Mouse (Mus musculus): ENCODE measurements at regions not wholly inside any gene's neighbourhood (a gene's known extent, or its start where the extent isn't known, plus 50 kb on each side); places are given as distances from the start of the nearest gene placed in this dataset.

- no peak for TF ChIP-seq CTCF (IDR thresholded peaks at IDR 0.05; ENCODE audit: low read depth)
- TF ChIP-seq EP300 (optimal IDR thresholded peaks at IDR 0.05): no peak
- Histone ChIP-seq H3K27me3 (ENCODE audit: control insufficient read depth, insufficient read depth, low read length) (no peaks in the 10 kb centered on the region), H3K4me3 (ENCODE audit: low read depth, low read length) (no peak overlapping the region), H3K4me1 (replicated peaks; ENCODE audit: control insufficient read depth, insufficient read depth) (no peaks in the 10 kb centered on the region), H3K27ac (replicated peaks) (no peak overlapping the region), H3K36me3 (ENCODE audit: control insufficient read depth, insufficient read depth, low read length) (no peaks in the 10 kb centered on the region), H3K9me3 (ENCODE audit: control insufficient read depth, low read length) (no peaks in the 10 kb centered on the region), H3K9ac (ENCODE audit: low read length) (no peak overlapping the region), H3K4me2 (replicated peaks; ENCODE audit: low read depth) (no peak overlapping the region)
- DNase-seq (ENCODE audit: low spot score) (no peak), ATAC-seq (ENCODE audit: low FRiP score, low TSS enrichment) (no peak)
- WGBS: 67% methylated on average over 1 of the region's 1 CpGs
Observed at GRCm38 (mm10) chr2:117842309-117842986, 269.2 kb upstream of the Thbs1 start.

GRCm38 (mm10) chr2:117852442-117852841, 259.2 kb upstream of the Thbs1 start:
- H3K4me3 ChIP-seq (ENCODE audit: low read depth, low read length): no peak overlapping the region
- ATAC-seq (ENCODE audit: low FRiP score, low TSS enrichment) (no peak), DNase-seq (ENCODE audit: low spot score) (no peak)
- no peak overlapping the region for H3K4me2 ChIP-seq (replicated peaks; ENCODE audit: low read depth)
- H3K27me3 ChIP-seq (ENCODE audit: control insufficient read depth, insufficient read depth, low read length): no peaks in the 10 kb centered on the region
- no peak for TF ChIP-seq EP300 (optimal IDR thresholded peaks at IDR 0.05)
- H3K9me3 ChIP-seq (ENCODE audit: control insufficient read depth, low read length): no peaks in the 10 kb centered on the region
- no peak overlapping the region for H3K9ac ChIP-seq (ENCODE audit: low read length)
- H3K27ac ChIP-seq (replicated peaks): no peak overlapping the region
- H3K36me3 ChIP-seq (ENCODE audit: control insufficient read depth, insufficient read depth, low read length): no peaks in the 10 kb centered on the region
- H3K4me1 ChIP-seq (replicated peaks; ENCODE audit: control insufficient read depth, insufficient read depth): no peaks in the 10 kb centered on the region
- WGBS: 53% methylated on average over 1 of the region's 1 CpGs

GRCm38 (mm10) chr2:117862301-117862700, 249.4 kb upstream of the Thbs1 start:
- Histone ChIP-seq H3K27ac (replicated peaks) (no peak overlapping the region), H3K4me3 (ENCODE audit: low read depth, low read length) (no peak overlapping the region), H3K27me3 (ENCODE audit: control insufficient read depth, insufficient read depth, low read length) (no peaks in the 10 kb centered on the region), H3K4me2 (replicated peaks; ENCODE audit: low read depth) (no peak overlapping the region), H3K4me1 (replicated peaks; ENCODE audit: control insufficient read depth, insufficient read depth) (no peaks in the 10 kb centered on the region), H3K9me3 (ENCODE audit: control insufficient read depth, low read length) (no peaks in the 10 kb centered on the region), H3K9ac (ENCODE audit: low read length) (no peak overlapping the region), H3K36me3 (ENCODE audit: control insufficient read depth, insufficient read depth, low read length) (no peaks in the 10 kb centered on the region)
- DNase-seq (ENCODE audit: low spot score) (no peak), ATAC-seq (ENCODE audit: low FRiP score, low TSS enrichment) (no peak)
- 82% methylated on average over 3 of the region's 3 CpGs for WGBS
- no peak for TF ChIP-seq EP300 (optimal IDR thresholded peaks at IDR 0.05)
- no peak for TF ChIP-seq CTCF (IDR thresholded peaks at IDR 0.05; ENCODE audit: low read depth)

- H3K4me3 ChIP-seq (ENCODE audit: low read depth, low read length): no peak overlapping the region
Observed at GRCm38 (mm10) chr2:117865119-117865518, 246.6 kb upstream of the Thbs1 start.

GRCm38 (mm10) chr2:117866946-117867345, 244.7 kb upstream of the Thbs1 start:
- Histone ChIP-seq H3K4me2 (replicated peaks; ENCODE audit: low read depth) (no peak overlapping the region), H3K4me1 (replicated peaks; ENCODE audit: control insufficient read depth, insufficient read depth) (no peaks in the 10 kb centered on the region), H3K36me3 (ENCODE audit: control insufficient read depth, insufficient read depth, low read length) (no peaks in the 10 kb centered on the region), H3K27ac (replicated peaks) (0 out of 2 replicates have a peak overlapping the region, but pooled peaks have one; percentile 30), H3K4me3 (ENCODE audit: low read depth, low read length) (no peak overlapping the region), H3K9ac (ENCODE audit: low read length) (no peak overlapping the region), H3K9me3 (ENCODE audit: control insufficient read depth, low read length) (no peaks in the 10 kb centered on the region), H3K27me3 (ENCODE audit: control insufficient read depth, insufficient read depth, low read length) (no peaks in the 10 kb centered on the region)
- no peak for TF ChIP-seq CTCF (IDR thresholded peaks at IDR 0.05; ENCODE audit: low read depth)
- TF ChIP-seq EP300 (optimal IDR thresholded peaks at IDR 0.05): no peak
- no peak for ATAC-seq (ENCODE audit: low FRiP score, low TSS enrichment)
- no peak for DNase-seq (ENCODE audit: low spot score)
- 34% methylated on average over 4 of the region's 4 CpGs for WGBS

More at GRCm38 (mm10) chr2:117865119-117865518, 246.6 kb upstream of the Thbs1 start:
- H3K27me3 ChIP-seq (ENCODE audit: control insufficient read depth, insufficient read depth, low read length): no peaks in the 10 kb centered on the region
- no peaks in the 10 kb centered on the region for H3K9me3 ChIP-seq (ENCODE audit: control insufficient read depth, low read length)
- no peak overlapping the region for H3K9ac ChIP-seq (ENCODE audit: low read length)
- DNase-seq (ENCODE audit: low spot score) (no peak), ATAC-seq (ENCODE audit: low FRiP score, low TSS enrichment) (no peak)
- H3K4me1 ChIP-seq (replicated peaks; ENCODE audit: control insufficient read depth, insufficient read depth): no peaks in the 10 kb centered on the region
- 90% methylated on average over 1 of the region's 1 CpGs for WGBS
- no peaks in the 10 kb centered on the region for H3K36me3 ChIP-seq (ENCODE audit: control insufficient read depth, insufficient read depth, low read length)
- H3K27ac ChIP-seq (replicated peaks): no peak overlapping the region
- no peak overlapping the region for H3K4me2 ChIP-seq (replicated peaks; ENCODE audit: low read depth)
- no peak for TF ChIP-seq CTCF (IDR thresholded peaks at IDR 0.05; ENCODE audit: low read depth)
- no peak for TF ChIP-seq EP300 (optimal IDR thresholded peaks at IDR 0.05)

GRCm38 (mm10) chr2:117867409-117867808, 244.3 kb upstream of the Thbs1 start:
- Histone ChIP-seq H3K4me3 (ENCODE audit: low read depth, low read length) (no peak overlapping the region), H3K27me3 (ENCODE audit: control insufficient read depth, insufficient read depth, low read length) (no peaks in the 10 kb centered on the region), H3K9ac (ENCODE audit: low read length) (no peak overlapping the region), H3K4me2 (replicated peaks; ENCODE audit: low read depth) (no peak overlapping the region), H3K4me1 (replicated peaks; ENCODE audit: control insufficient read depth, insufficient read depth) (no peaks in the 10 kb centered on the region), H3K9me3 (ENCODE audit: control insufficient read depth, low read length) (no peaks in the 10 kb centered on the region), H3K27ac (replicated peaks) (0 out of 2 replicates have a peak overlapping the region, but pooled peaks have one; percentile 30), H3K36me3 (ENCODE audit: control insufficient read depth, insufficient read depth, low read length) (no peaks in the 10 kb centered on the region)
- WGBS: 61% methylated on average over 3 of the region's 3 CpGs
- TF ChIP-seq CTCF (IDR thresholded peaks at IDR 0.05; ENCODE audit: low read depth) (no peak), EP300 (optimal IDR thresholded peaks at IDR 0.05) (no peak)
- no peak for DNase-seq (ENCODE audit: low spot score)
- ATAC-seq (ENCODE audit: low FRiP score, low TSS enrichment): no peak

All from stomach, postnatal 0 days (tissue).